Mouse (Mus musculus) monocyte, adult 59 days (primary cell): ENCODE results near the gene Cwh43. TPM values are rescaled to one million over a fixed set of nuclear protein-coding genes. Genes with fewer than 3 reads are reported as not detected.

Experiments used
- total RNA-seq, 2 experiments: library from RNA; stranded (reverse); gene quantifications; one replicate each; pipeline ENCODE4 v1.2.4; 2023

Gene Cwh43
- not detected for total RNA-seq

DNA sequence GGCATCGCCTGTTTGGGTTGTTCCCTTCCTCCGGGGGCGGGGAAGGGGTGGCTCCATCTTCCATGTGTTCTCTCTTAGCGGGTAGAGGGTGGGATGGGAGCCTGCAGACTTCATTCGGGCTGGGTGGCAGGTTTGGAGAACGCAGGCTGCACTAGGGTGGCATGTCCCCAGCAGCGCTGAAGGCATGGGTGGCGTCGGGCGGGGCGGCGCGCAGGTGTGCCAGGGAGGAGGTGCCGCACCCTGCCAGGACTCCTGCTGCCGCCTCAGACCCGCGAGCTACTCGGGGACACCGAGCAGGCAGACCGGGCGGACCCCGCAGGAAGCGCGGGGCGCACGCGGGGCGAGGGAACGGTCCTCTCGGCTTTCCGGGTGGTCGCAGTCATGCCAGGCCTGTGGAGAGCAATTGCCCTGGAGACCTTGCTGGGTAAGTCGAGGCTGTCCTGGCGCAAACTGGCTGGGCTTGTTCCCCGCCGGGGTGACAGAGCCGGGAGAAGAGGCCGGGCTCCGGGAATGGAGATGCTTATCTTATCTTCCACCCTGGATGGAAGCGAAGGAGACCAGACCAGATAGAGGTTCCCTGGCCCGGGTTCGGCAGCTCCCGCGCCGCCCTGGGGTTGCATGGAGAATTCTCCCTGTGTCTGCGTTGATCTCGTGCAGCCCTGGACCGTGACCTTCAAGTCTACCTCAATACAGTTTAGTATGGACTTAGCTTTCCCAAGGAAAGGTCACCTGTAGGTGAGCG lies at the start of gene Cwh43:
Gene Cwh43, plus strand, starts transcription at position 95 of the 742 bp plus-strand sequence.

DNA sequence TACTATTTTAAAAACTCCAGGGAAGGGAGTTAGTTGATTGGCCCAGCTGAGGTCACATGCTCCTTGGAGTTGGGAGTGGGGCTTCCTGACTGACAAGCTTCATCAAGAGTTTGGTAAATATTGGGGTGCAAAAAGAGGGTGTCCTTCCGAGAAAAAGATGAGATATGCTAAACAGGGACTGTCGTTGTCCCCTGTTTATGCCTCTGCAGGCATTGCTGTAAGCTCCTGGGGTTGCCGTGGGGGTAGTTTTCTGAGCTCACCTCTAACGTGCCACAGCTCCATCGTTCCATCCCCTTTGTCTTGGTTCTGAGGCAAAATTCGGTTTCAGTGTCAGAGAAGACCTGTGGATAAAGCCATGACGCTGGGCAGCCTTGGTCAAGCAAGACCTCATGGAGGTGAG lies 74.8 kb downstream of the Cwh43 start, which contains the start of gene Dcun1d4:
Gene Dcun1d4, plus strand, starts transcription at position 301 of the 400 bp plus-strand sequence.

Other genes with a start within 250 kb of the Cwh43 start
- gene Fryl, start 149.5 kb upstream of the Cwh43 start, total RNA-seq, result 100 to 1,000 TPM in 1 of 2 experiments, 10 to 100 TPM in 1; 87.0 to 100 TPM
- 100 to 1,000 TPM; 135 to 142 TPM for gene Ociad1, start 113.3 kb upstream of the Cwh43 start, total RNA-seq
- gene Ociad2, start 65.0 kb upstream of the Cwh43 start, total RNA-seq, result not detected
- 1 to 10 TPM; 5.8 to 5.9 TPM for gene Dcun1d4, start 74.9 kb downstream of the Cwh43 start, total RNA-seq
- gene Lrrc66, start 226.5 kb downstream of the Cwh43 start, total RNA-seq, result not detected
- gene Sgcb, start 241.7 kb downstream of the Cwh43 start, total RNA-seq, result 1 to 10 TPM; 3.6 to 4.3 TPM
- gene Spata18, start 245.3 kb downstream of the Cwh43 start, total RNA-seq, result not detected